Mouse (Mus musculus) G1E (cell line): Measurements from ENCODE around the gene Ttpal. TPM values are rescaled to one million over a fixed set of nuclear protein-coding genes. Genes with fewer than 3 reads are reported as not detected.

Experiments
- ATAC-seq: 2 replicates; pipeline ENCODE4 v1.8.0; 2016; ENCODE audit warnings: mild to moderate bottlenecking; ENCODE audit not compliant: insufficient number of reproducible peaks, poor library complexity, low FRiP score, severe bottlenecking; ENCODE audit errors: extremely low read depth
- DNase-seq: peaks from one replicate; pipeline ENCODE4 v3.0.0; 2012; ENCODE audit warnings: low spot score
- H3K27me3 ChIP-seq: 2 replicates; pipeline ENCODE4 v1.6.1; 2012; ENCODE audit warnings: mild to moderate bottlenecking, low read length, inconsistent platforms; ENCODE audit not compliant: insufficient read depth
- H3K36me3 ChIP-seq: replicated peaks from 2 replicates; pipeline ENCODE3; 2012; ENCODE audit warnings: mild to moderate bottlenecking, inconsistent platforms
- H3K4me1 ChIP-seq: 2 replicates; pipeline ENCODE4 v1.6.1; 2012; ENCODE audit warnings: low read depth, low read length, inconsistent platforms, mixed read lengths; ENCODE audit not compliant: insufficient read depth
- H3K4me3 ChIP-seq: 2 replicates; pipeline ENCODE4 v1.5.1; 2012; ENCODE audit warnings: low read depth, mild to moderate bottlenecking, inconsistent platforms, low read length, moderate library complexity, mixed read lengths
- H3K9me3 ChIP-seq: replicated peaks from 2 replicates; pipeline ENCODE4 v1.6.1; 2012; ENCODE audit warnings: inconsistent platforms
- CTCF ChIP-seq: IDR thresholded peaks from 2 replicates; pipeline ENCODE4 v1.5.1; 2012; ENCODE audit warnings: low read depth, low read length, inconsistent platforms, mixed read lengths
- GATA1 ChIP-seq: IDR thresholded peaks from 2 replicates; pipeline ENCODE4 v1.6.1; 2012; ENCODE audit warnings: borderline replicate concordance, low read length, inconsistent platforms, mixed read lengths
- GATA2 ChIP-seq: IDR thresholded peaks from 2 replicates; pipeline ENCODE4 v1.6.1; 2012; ENCODE audit warnings: low read depth, low read length, inconsistent platforms, borderline replicate concordance
- POLR2AphosphoS5 ChIP-seq: IDR thresholded peaks from 2 replicates; pipeline ENCODE4 v1.6.1; 2012; ENCODE audit warnings: low read depth, low read length, inconsistent platforms; ENCODE audit not compliant: insufficient replicate concordance
- TAL1 ChIP-seq: conservative IDR thresholded peaks from 2 replicates; pipeline ENCODE4 v1.6.1; 2012; ENCODE audit warnings: low read depth, low read length, inconsistent platforms, mixed read lengths
- polyA plus RNA-seq: library from polyadenylated mRNA; stranded (reverse); fragments of >175 nt; gene quantifications from 2 replicates; pipeline ENCODE4 v1.2.3, GENCODE M21; 2012
- total RNA-seq, 2 experiments: library from RNA; stranded (forward) in 1 of 2; stranded (reverse) in 1 of 2; fragments of 200-1000 nt in 1 of 2; fragments of >200 nt in 1 of 2; fragmentation: Nextera tagmentation in 1 of 2; gene quantifications; 2 replicates each; pipeline ENCODE4 v1.2.3; 2014 to 2017

Gene Ttpal
- total RNA-seq (2014; fragmentation: Nextera tagmentation), result 20.5 and 23.0 TPM in 2 replicates
- total RNA-seq (2017), result 18.4 and 22.3 TPM in 2 replicates
- 13.8 and 18.2 TPM in 2 replicates for polyA plus RNA-seq

- Histone ChIP-seq H3K4me1 (peaks cover 26% of the 10 kb centered on the region), H3K4me3 (peak within 1 kb of the TSS; percentile 90), H3K9me3 (no peaks in the 10 kb centered on the region), H3K27me3 (no peaks in the 10 kb centered on the region), H3K36me3 (peaks cover 4% of the 10 kb centered on the region)
- TF ChIP-seq TAL1 (no peak), CTCF (no peak), GATA2 (no peak), GATA1 (no peak), POLR2AphosphoS5 (no peak)
- peak; percentile 85 for ATAC-seq
- peak; percentile 87 for DNase-seq
Measured at GRCm38 (mm10) chr2:163602101-163602971, at the start of gene Ttpal. TSS of gene Ttpal (plus strand) at chr2:163602314.

DNA sequence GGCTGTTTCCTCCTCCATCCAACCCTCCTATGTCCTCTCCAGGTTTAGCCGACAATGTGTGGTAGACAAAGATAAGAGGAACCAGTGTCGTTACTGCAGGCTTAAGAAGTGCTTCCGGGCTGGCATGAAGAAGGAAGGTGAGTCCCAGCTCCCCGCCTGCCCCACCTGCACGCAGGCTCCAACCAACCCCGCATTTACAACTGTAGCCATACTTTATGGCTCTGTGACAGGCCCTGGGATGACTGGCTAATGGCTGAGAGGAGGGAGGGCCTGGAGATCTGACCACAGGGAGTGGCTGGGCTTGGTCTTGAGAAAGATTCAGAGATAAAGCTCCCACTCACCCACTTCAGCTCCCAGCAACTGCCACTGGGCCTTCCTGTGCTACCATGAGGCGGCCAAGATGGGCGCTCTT is 49.6 kb upstream of the Ttpal start:
- Histone ChIP-seq H3K4me1 (peaks cover 24% of the 10 kb centered on the region), H3K9me3 (no peaks in the 10 kb centered on the region), H3K4me3 (no peak overlapping the region), H3K27me3 (peaks cover 5% of the 10 kb centered on the region; the same call in 1 of the 2 replicates), H3K36me3 (no peaks in the 10 kb centered on the region)
- ATAC-seq (peak; percentile 81), DNase-seq (peak; percentile 37)
- no peak for TF ChIP-seq POLR2AphosphoS5
- no peak for TF ChIP-seq CTCF
- no peak for TF ChIP-seq GATA2
- no peak for TF ChIP-seq GATA1
- no peak; the same call in 1 of the 2 replicates for TF ChIP-seq TAL1

DNA sequence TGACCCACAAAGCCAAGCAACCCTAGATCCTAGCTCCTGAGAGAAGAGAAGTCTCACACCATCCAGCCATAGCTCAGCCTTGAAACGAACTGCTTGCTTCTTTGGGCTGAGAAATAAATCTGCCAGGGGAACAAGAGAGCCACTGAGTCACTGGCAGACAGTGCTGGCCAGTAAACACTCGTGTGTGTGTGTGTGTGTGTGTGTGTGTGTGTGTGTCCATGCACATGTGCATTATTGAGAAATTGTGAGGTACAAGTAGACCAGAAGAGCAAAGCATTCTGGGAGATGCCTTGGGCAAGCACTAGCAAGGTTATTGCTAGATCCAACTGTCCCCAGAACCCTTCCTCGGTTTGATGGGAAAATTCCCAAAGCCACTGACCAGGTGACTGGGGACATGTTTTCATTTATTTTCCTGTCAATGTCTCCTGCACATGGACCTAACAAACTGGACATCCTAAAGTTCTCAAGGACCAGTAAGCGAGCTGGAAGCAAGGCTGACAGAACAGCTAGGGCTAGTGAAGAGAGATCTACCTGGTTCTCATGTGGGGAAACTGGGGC is 47.6 kb upstream of the Ttpal start:
- no peak for ATAC-seq

DNA sequence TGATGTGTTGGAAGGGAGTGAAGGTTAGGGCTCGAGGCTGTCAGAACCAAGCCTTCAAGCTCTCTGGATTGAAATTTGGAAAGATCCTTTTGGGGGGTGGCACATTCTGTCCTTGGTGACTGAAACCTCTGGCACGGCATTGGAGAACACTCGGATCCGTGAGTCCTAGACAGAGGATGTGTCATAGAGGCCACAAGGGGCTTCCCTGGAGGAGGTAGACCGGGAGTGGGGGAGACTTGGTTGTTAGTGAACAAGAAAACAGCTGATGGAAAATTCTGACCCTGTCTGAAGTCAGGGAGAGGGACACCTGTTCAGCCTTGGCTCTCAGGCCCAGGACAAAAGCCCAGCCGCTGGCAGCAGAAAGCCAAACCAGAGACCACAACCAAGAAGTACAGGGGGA is 47.1 kb upstream of the Ttpal start:
- no peak for ATAC-seq
- TF ChIP-seq TAL1 (no peak), GATA2 (no peak), GATA1 (no peak), POLR2AphosphoS5 (no peak), CTCF (no peak)

More for the DNA sequence above, 47.6 kb upstream of the Ttpal start:
- peaks cover 5% of the 10 kb centered on the region; the same call in 1 of the 2 replicates for H3K27me3 ChIP-seq
- H3K36me3 ChIP-seq, result no peaks in the 10 kb centered on the region
- H3K4me1 ChIP-seq, result peaks cover 24% of the 10 kb centered on the region
- H3K4me3 ChIP-seq, result no peak overlapping the region
- DNase-seq, result no peak
- TF ChIP-seq TAL1 (no peak), GATA2 (no peak), GATA1 (no peak), POLR2AphosphoS5 (no peak), CTCF (no peak)
- H3K9me3 ChIP-seq, result no peaks in the 10 kb centered on the region

DNA sequence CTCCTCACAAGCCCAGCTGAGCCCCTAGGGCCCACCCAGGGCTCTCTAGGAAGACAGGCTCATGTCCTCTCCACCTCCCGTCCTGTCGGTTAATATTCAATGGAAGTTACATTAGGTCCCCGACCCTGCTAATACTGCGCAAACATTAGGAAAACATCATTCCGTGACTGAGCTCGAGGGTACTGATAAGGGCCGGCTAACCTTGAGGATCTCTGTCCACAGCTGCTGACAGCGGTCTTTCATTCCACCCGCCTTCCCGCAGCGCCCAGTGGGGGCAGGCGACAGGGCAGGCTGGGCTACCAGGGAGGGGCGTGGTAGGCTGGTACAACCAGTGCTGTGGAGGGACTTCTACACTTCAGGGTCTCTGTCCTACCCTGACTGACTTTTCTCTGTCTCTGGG is 46.7 kb upstream of the Ttpal start:
- H3K27me3 ChIP-seq, result peaks cover 5% of the 10 kb centered on the region; the same call in 1 of the 2 replicates
- no peak overlapping the region for H3K4me3 ChIP-seq
- ATAC-seq (no peak), DNase-seq (no peak)
- no peaks in the 10 kb centered on the region for H3K9me3 ChIP-seq
- H3K36me3 ChIP-seq, result no peaks in the 10 kb centered on the region
- TF ChIP-seq GATA1, result no peak
- no peak for TF ChIP-seq CTCF
- TF ChIP-seq GATA2, result no peak
- TF ChIP-seq POLR2AphosphoS5, result no peak
- TF ChIP-seq TAL1, result no peak
- peaks cover 24% of the 10 kb centered on the region for H3K4me1 ChIP-seq

More for the DNA sequence above, 47.1 kb upstream of the Ttpal start:
- Histone ChIP-seq H3K9me3 (no peaks in the 10 kb centered on the region), H3K4me3 (no peak overlapping the region), H3K27me3 (peaks cover 3% of the 10 kb centered on the region; the same call in 1 of the 2 replicates), H3K36me3 (no peaks in the 10 kb centered on the region), H3K4me1 (peaks cover 24% of the 10 kb centered on the region)
- no peak for DNase-seq

DNA sequence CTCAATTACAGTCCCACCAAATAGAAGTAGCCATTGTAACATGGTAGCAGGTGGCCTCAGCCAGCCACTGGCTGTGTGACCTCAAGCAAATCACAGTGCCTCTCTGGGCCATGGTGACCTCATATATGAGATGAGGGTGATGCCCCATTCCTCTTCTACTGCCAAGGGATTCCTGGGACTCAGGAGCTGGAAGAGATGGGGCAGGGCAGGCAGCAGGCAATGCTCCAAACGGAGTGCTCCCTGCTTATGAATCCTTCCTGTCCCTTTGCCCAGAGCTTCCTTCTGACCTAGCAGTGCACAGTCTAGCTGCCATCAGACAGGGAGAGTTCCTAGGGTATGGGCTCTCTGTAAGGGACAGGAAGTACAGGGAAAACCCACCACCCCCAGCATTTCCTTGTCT is 43.6 kb upstream of the Ttpal start:
- Histone ChIP-seq H3K27me3 (peaks cover 5% of the 10 kb centered on the region; the same call in 1 of the 2 replicates), H3K4me1 (peaks cover 2% of the 10 kb centered on the region; the same call in 1 of the 2 replicates), H3K4me3 (no peak overlapping the region), H3K9me3 (no peaks in the 10 kb centered on the region), H3K36me3 (no peaks in the 10 kb centered on the region)
- ATAC-seq (no peak), DNase-seq (no peak)
- no peak for TF ChIP-seq GATA2
- TF ChIP-seq TAL1, result no peak
- no peak for TF ChIP-seq GATA1
- TF ChIP-seq POLR2AphosphoS5, result no peak
